Mouse (Mus musculus) hindbrain, embryonic 13.5 days (tissue): ENCODE data around the gene Dzip1. TPM values are rescaled to one million over a fixed set of nuclear protein-coding genes. Genes with fewer than 3 reads are reported as not detected.

Experiments used
- ATAC-seq: fragments of 200-750 bp; cut with Nextera tagmentation; 2 replicates; pipeline ENCODE4 v1.8.0; 2017; ENCODE audit warnings: moderate TSS enrichment; ENCODE audit not compliant: low FRiP score
- H3K27ac ChIP-seq: fragments of 300-500 bp; sonication (generic); 2 replicates; pipeline ENCODE4 v1.5.1; 2015; ENCODE audit warnings: inconsistent platforms, mild to moderate bottlenecking, moderate library complexity
- H3K27me3 ChIP-seq: fragments of 300-500 bp; sonication (generic); 2 replicates; pipeline ENCODE4 v1.6.1; 2015; ENCODE audit warnings: mild to moderate bottlenecking, inconsistent platforms
- H3K36me3 ChIP-seq: fragments of 300-500 bp; sonication (generic); 2 replicates; pipeline ENCODE4 v1.6.1; 2015; ENCODE audit warnings: mild to moderate bottlenecking, inconsistent platforms
- H3K4me1 ChIP-seq: fragments of 300-500 bp; sonication (generic); replicated peaks from 2 replicates; pipeline ENCODE4 v1.6.1; 2015; ENCODE audit warnings: inconsistent platforms
- H3K4me2 ChIP-seq: fragments of 300-500 bp; sonication (generic); 2 replicates; pipeline ENCODE4 v1.6.1; 2015; ENCODE audit warnings: inconsistent platforms, mild to moderate bottlenecking, moderate library complexity
- H3K4me3 ChIP-seq: fragments of 300-500 bp; sonication (generic); 2 replicates; pipeline ENCODE4 v1.5.1; 2015; ENCODE audit warnings: mild to moderate bottlenecking, inconsistent platforms
- H3K9ac ChIP-seq: fragments of 300-500 bp; sonication (generic); 2 replicates; pipeline ENCODE4 v1.6.1; 2015; ENCODE audit warnings: mild to moderate bottlenecking, inconsistent platforms
- H3K9me3 ChIP-seq: fragments of 300-500 bp; sonication (generic); 2 replicates; pipeline ENCODE4 v1.6.1; 2016; ENCODE audit warnings: inconsistent platforms
- WGBS: fragments of 180-500 bp; shearing (Covaris S2); methylation state at CpG from one replicate; pipeline ENCODE4 v1.1.7; 2015; 5-methylcytosine and 5-hydroxymethylcytosine counted together
- polyA plus RNA-seq: library from polyadenylated mRNA; unstranded; fragments of >200 nt; fragmentation: Nextera tagmentation; extraction: Ambion mirVana; gene quantifications from 2 replicates; pipeline ENCODE4 v1.2.1, GENCODE M21; 2015

Dzip1 gene
- polyA plus RNA-seq, 1 experiment from 2014 or later, result 56.3 TPM

DNA sequence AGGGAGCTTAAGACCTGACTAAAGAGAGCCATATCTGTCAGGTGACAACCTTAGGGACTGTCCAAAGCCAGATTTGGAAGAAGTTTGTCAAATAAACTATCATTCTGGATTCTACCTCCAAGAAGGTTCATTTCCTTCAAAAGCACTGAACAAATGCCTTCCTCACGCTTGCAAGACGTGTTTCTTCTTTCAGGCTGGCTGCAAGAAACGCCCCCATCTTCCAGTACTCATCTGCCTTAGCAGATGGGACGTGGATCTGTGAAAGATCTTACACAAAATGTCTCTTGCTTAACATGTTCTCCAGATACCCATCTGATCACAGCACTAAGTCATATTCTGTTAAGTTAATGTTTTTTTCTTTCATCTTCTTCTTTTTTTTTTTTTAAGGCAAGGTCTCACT, 35.2 kb downstream of the Dzip1 start:
- 89% methylated on average over 4 of the region's 4 CpGs for WGBS
- no peak overlapping the region for H3K9ac ChIP-seq
- H3K9me3 ChIP-seq, result no peaks in the 10 kb centered on the region
- H3K4me2 ChIP-seq, result no peak overlapping the region
- no peak overlapping the region for H3K27ac ChIP-seq
- peaks cover 90% of the 10 kb centered on the region for H3K36me3 ChIP-seq
- ATAC-seq, result no peak
- no peak overlapping the region for H3K4me3 ChIP-seq
- no peaks in the 10 kb centered on the region for H3K27me3 ChIP-seq
- no peaks in the 10 kb centered on the region for H3K4me1 ChIP-seq

DNA sequence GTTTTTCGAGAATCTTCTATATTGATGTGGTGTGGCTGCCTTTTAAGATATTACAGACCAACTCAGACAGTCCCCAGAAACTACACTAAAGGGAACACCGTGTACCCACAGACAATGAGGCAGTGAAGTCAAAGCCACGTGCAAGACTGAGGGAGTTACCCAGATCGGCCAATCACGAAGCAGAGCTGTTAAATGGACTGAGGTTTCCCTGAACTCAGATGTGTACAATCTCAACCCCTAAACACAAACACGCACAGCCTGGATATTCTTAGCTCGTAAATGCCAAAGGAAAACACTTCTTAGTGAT, 41.1 kb downstream of the Dzip1 start:
- no peaks in the 10 kb centered on the region for H3K4me1 ChIP-seq
- ATAC-seq, result no peak
- 85% methylated on average over 7 of the region's 7 CpGs for WGBS
- H3K4me3 ChIP-seq, result no peak overlapping the region
- no peak overlapping the region for H3K27ac ChIP-seq
- H3K36me3 ChIP-seq, result peaks cover 93% of the 10 kb centered on the region
- H3K27me3 ChIP-seq, result no peaks in the 10 kb centered on the region
- no peak overlapping the region for H3K9ac ChIP-seq
- no peaks in the 10 kb centered on the region for H3K9me3 ChIP-seq
- no peak overlapping the region for H3K4me2 ChIP-seq

DNA sequence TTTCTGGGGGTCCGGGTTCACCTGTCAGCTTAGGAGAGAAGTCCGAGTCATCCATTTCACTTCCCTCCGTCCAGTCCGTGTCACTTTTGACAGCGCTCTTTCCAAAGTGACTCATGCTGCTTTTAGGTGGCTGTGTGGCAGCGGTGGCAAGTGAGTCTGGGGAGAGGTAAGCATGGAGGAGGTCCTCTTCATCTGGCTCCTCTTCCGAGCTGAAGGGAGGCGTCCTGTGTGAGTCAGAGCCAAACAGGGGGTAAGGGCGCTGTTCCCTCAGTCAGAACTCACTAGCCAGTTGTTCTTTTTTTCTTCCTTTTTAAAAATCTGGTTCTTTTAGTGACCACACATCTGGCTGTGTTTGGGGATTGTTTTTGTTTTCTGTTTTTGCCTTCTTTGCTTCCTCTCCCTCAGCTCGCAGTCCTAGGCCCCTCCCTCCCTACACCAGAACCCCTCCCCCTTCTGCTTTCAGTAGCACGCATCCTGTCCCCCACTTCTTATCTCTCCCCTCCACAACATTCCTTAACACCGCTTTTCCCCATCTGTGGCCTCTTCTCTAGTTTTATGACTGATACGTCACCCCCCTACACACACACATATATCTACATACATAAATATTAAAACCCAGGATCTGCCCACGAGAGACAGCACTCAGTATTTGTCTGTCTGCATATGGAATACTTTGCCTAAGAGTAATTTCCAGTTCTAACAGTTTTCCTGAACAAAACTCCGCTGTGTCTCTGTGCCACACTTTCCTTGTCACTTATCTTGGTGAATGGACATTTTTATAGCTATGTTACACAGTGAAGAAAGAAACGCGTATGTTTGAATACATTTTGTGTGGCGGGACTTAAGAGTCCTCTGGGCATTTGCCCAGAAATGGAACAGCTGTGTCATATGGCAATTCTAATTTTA, 41.7 kb downstream of the Dzip1 start:
- Histone ChIP-seq H3K4me1 (no peaks in the 10 kb centered on the region), H3K9ac (no peak overlapping the region), H3K4me2 (no peak overlapping the region), H3K4me3 (no peak overlapping the region), H3K27ac (no peak overlapping the region), H3K36me3 (peaks cover 93% of the 10 kb centered on the region), H3K9me3 (no peaks in the 10 kb centered on the region), H3K27me3 (no peaks in the 10 kb centered on the region)
- WGBS, result 84% methylated on average over 18 of the region's 18 CpGs
- ATAC-seq, result no peak

DNA sequence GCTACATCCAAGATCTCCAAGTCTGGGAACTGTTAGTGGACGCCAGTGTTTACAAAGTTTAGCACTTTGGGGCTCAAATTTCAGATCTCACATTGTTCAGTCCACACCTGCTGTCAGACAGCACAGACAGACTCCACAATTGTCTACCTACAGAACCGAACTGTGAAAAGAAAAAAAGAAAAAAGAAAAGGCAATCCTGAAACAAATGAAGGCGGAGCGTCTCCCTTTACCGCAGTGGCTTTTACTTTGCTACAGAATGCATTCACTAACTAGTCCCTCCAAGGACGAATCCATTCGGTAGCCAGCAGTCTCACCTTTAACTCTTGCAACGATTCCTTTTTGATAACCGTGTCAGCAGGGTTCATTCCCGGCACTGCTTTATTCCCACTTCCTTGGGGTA, 44.6 kb downstream of the Dzip1 start:
- H3K9me3 ChIP-seq, result no peaks in the 10 kb centered on the region
- no peak overlapping the region for H3K27ac ChIP-seq
- H3K4me1 ChIP-seq, result no peaks in the 10 kb centered on the region
- H3K27me3 ChIP-seq, result no peaks in the 10 kb centered on the region
- peaks cover 89% of the 10 kb centered on the region for H3K36me3 ChIP-seq
- no peak overlapping the region for H3K4me2 ChIP-seq
- H3K9ac ChIP-seq, result no peak overlapping the region
- no peak overlapping the region for H3K4me3 ChIP-seq
- no peak for ATAC-seq
- 85% methylated on average over 10 of the region's 10 CpGs for WGBS

DNA sequence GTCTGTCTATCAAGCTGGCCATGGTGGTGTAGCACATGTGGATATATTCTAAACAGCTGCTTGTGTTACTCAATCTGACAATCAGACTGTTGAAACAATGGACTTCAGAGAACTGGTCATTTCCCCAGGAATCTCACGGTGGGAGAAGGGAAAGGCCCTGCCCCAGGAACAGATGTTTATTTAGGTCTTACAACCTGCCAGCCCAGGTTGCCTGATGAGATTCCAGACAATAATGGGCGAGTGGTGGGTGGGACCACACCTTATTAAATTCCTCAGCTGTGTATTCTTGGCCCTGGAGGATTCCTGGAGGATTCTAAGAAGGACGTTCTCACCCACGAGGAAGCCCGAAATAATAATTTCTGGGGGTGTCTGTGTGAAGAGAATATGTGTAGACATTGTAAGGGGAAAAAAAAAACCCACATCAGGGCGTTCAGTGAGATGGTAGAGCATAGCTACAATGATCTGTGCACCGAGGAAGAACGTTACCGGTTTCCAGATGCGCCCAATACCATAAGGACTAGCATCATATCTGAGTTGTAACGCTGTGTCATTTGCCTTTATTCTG, 46.8 kb downstream of the Dzip1 start:
- H3K27me3 ChIP-seq, result no peaks in the 10 kb centered on the region
- no peak for ATAC-seq
- 89% methylated on average over 11 of the region's 11 CpGs for WGBS

DNA sequence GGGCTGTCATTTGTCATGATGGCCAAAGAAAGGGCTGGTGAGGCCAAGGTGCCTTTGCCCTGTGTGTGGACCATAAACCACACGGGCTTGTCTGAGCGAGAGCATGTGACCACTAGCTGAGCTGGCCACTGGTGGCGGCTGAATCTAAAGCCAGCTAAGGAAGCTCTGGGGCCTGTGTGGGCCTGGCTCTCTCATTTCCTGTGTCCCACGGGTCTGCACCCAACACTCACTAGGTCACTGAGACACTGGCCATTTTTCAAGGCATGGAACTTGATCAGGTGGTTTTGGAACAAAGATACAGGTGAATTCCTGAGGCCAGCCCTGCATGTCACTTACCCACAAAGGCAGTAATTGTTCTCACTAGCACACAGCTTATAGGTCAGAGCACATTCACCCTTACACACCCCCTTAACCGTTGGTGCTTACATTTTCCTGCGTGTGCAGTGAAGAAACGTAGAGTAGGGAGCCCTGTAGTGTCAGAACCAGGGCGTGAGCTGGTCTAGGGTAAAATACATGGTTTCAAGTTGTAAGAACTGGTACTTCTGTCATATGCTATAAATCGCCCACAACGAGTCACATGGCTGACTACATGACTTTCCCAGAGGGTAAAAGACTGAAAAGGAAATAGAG, 50.4 kb downstream of the Dzip1 start:
- 87% methylated on average over 10 of the region's 10 CpGs for WGBS
- no peak for ATAC-seq

More for the DNA sequence above, 46.8 kb downstream of the Dzip1 start:
- H3K9ac ChIP-seq, result no peak overlapping the region
- no peaks in the 10 kb centered on the region for H3K9me3 ChIP-seq
- H3K4me2 ChIP-seq, result no peak overlapping the region
- H3K27ac ChIP-seq, result no peak overlapping the region
- no peaks in the 10 kb centered on the region for H3K4me1 ChIP-seq
- H3K36me3 ChIP-seq, result peaks cover 85% of the 10 kb centered on the region
- H3K4me3 ChIP-seq, result no peak overlapping the region

DNA sequence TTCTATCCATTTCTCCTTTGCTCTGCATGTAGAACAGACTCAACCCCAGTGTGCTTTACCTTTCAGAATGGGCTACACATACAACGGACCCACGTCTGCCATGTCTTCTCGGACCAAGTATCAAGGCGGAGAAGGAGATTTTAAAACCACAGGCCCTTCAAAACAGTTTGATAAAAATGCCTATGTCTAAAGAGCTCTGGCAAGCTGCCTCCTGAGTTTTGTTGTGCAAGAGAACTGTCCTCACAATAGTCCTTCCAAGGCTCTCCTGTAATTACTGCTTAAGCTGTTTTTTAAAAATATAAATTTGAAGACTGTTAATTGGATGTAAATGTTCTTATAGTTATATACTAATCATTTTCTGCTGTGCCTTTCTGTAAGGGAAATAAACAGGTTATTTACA, 51.1 kb downstream of the Dzip1 start:
- no peak for ATAC-seq
- H3K27ac ChIP-seq, result no peak overlapping the region
- 95% methylated on average over 4 of the region's 4 CpGs for WGBS
- no peak overlapping the region for H3K4me2 ChIP-seq
- no peak overlapping the region for H3K9ac ChIP-seq
- H3K27me3 ChIP-seq, result no peaks in the 10 kb centered on the region
- no peak overlapping the region for H3K4me3 ChIP-seq
- H3K36me3 ChIP-seq, result peaks cover 72% of the 10 kb centered on the region
- no peaks in the 10 kb centered on the region for H3K4me1 ChIP-seq
- H3K9me3 ChIP-seq, result no peaks in the 10 kb centered on the region

More for the DNA sequence above, 50.4 kb downstream of the Dzip1 start:
- Histone ChIP-seq H3K36me3 (peaks cover 79% of the 10 kb centered on the region), H3K9me3 (no peaks in the 10 kb centered on the region), H3K9ac (no peak overlapping the region), H3K4me1 (no peaks in the 10 kb centered on the region), H3K27me3 (no peaks in the 10 kb centered on the region), H3K27ac (no peak overlapping the region), H3K4me3 (no peak overlapping the region), H3K4me2 (no peak overlapping the region)

DNA sequence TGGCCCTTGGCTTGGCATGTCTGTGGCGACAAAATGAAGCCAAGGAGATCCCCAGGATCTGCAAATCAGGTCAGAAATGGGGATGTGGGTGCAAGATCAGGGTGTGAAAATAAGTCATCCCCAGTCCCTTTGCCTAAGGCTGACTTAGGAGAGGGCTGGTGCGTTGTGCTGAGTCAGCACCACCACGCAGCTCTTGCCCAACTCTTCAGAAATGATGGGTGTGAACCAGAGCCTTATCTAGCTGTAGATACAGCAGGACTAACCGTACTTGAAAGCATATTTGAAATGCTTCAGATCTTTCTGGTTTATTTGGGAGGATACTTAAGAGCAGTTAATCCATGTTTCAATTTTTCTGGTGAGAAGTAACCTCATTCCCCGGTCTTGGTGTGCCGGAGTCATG, 55.5 kb downstream of the Dzip1 start:
- H3K9me3 ChIP-seq, result no peaks in the 10 kb centered on the region
- 94% methylated on average over 6 of the region's 6 CpGs for WGBS
- no peak overlapping the region for H3K9ac ChIP-seq
- no peak overlapping the region for H3K27ac ChIP-seq
- H3K36me3 ChIP-seq, result peaks cover 33% of the 10 kb centered on the region
- H3K4me3 ChIP-seq, result no peak overlapping the region
- no peak for ATAC-seq
- H3K4me1 ChIP-seq, result peaks cover 5% of the 10 kb centered on the region; the same call in 1 of the 2 replicates
- no peaks in the 10 kb centered on the region for H3K27me3 ChIP-seq
- H3K4me2 ChIP-seq, result no peak overlapping the region

DNA sequence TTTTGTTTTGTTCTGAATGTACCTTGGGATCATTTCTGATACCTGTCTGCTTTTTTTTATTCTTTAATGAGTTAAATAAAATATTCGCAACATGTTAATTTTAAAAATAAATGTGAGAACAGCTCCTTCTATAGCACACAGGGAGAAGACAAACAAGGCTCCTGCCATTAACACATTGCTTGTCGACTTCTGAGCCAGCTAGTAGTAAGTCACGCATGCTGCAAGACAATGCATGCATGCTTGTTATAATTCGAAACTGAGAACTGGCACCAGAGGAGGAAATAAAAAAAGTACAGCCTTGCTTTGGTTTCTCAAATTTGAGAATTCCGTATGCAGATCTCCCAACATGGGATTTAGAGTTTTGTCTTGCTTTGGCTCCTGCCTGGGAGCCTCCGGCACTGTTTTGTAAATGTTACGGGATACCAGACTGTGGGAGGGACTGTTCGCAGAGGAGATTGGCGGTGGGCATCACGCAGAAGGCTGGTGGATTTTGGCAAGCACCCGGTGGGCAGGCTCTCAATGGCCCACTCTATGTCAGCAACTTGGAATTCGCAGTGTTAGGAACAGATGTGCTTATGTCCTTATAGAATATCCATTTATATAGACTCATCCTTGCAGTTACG, 57.0 kb downstream of the Dzip1 start:
- Histone ChIP-seq H3K4me3 (no peak overlapping the region), H3K9me3 (no peaks in the 10 kb centered on the region), H3K27me3 (no peaks in the 10 kb centered on the region), H3K9ac (no peak overlapping the region), H3K4me2 (no peak overlapping the region), H3K36me3 (peaks cover 21% of the 10 kb centered on the region), H3K4me1 (peaks cover 5% of the 10 kb centered on the region; the same call in 1 of the 2 replicates), H3K27ac (no peak overlapping the region)
- 77% methylated on average over 13 of the region's 13 CpGs for WGBS
- no peak for ATAC-seq

DNA sequence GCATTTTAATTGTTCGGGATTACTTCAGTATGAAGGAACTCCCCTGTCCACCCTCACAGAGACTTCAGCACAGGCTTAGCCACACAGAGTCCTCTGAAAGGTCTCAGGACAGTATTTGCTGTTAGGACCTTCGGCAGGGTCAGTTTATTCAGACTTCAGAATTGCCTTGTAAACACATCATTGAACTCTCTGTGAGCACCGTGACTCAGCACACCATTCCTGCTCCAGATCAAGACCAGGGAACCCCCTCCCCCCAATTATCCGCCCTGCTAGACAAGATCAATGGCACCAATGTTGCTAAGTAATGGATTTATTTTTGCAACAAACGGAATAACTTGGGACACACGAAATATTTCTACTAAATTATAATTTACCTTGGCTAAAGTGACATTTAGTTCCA, 57.9 kb downstream of the Dzip1 start:
- no peak for ATAC-seq
- H3K27me3 ChIP-seq, result no peaks in the 10 kb centered on the region
- no peak overlapping the region for H3K27ac ChIP-seq
- H3K9ac ChIP-seq, result no peak overlapping the region
- peaks cover 5% of the 10 kb centered on the region; the same call in 1 of the 2 replicates for H3K4me1 ChIP-seq
- H3K4me2 ChIP-seq, result no peak overlapping the region
- H3K9me3 ChIP-seq, result no peaks in the 10 kb centered on the region
- H3K4me3 ChIP-seq, result no peak overlapping the region
- H3K36me3 ChIP-seq, result peaks cover 13% of the 10 kb centered on the region
- WGBS, result 58% methylated on average over 6 of the region's 6 CpGs

DNA sequence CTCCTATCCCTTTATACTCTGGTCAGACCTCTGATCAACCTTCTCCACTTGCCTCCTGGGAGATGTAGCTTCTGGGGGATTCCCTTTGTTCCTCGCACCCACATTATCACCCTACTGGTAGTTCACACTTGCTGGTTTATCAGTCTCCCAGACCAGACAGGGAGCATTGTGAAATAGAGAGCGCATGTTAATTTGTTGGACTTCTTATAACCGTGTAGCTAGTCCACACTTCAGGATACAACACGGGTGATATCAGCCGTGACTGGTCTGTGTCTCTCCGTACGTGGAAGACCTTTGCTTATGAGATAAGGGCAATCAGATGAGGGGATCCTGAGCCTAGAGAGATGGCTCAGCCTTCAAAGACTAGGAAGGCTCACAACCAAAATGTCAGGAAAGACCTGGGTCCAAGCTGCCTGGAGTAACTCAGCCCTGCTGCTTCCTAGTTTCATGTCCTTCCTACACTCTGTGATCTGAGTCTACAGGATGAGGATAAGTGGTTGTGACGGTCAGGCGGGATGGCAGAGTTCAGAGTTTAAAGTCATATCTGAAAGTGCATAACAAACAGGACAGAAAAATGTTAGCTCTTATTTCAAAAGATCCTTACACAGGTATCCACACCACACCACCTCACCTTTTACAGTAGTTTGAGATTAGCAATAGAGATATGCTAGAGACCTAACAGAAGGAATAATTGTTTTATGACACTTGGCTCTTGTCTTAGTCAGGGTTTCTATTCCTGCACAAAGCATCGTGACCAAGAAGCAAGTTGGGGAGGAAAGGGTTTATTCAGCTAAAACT, 59.0 kb downstream of the Dzip1 start:
- Histone ChIP-seq H3K27ac (no peak overlapping the region), H3K4me1 (peaks cover 5% of the 10 kb centered on the region; the same call in 1 of the 2 replicates), H3K9me3 (no peaks in the 10 kb centered on the region), H3K4me2 (no peak overlapping the region), H3K36me3 (peaks cover 3% of the 10 kb centered on the region; the same call in 1 of the 2 replicates), H3K4me3 (no peak overlapping the region), H3K27me3 (no peaks in the 10 kb centered on the region), H3K9ac (no peak overlapping the region)
- 94% methylated on average over 10 of the region's 10 CpGs for WGBS
- ATAC-seq, result no peak

DNA sequence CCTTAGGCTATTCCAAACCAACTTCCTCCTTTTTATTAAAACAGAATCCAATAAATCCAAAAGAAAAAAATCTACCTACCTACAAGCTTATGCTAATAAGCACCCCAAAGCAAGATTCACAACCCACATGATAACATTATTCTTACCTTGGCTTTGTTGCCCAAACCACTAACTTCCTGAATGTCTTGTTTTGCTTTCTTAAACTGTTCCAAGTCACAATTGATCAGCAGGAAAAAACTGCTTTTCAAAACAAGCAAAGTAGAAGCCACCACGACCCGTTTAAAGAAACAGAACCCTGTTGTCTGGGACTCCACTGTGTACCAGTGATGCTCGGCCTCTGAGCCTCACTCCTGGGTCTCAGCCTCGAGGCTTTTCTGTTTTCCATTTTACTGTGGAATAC, 60.4 kb downstream of the Dzip1 start:
- no peak for ATAC-seq
- H3K4me2 ChIP-seq, result no peak overlapping the region
- no peaks in the 10 kb centered on the region for H3K36me3 ChIP-seq
- H3K4me1 ChIP-seq, result peaks cover 5% of the 10 kb centered on the region; the same call in 1 of the 2 replicates
- H3K27me3 ChIP-seq, result no peaks in the 10 kb centered on the region
- no peak overlapping the region for H3K9ac ChIP-seq
- WGBS, result 71% methylated on average over 4 of the region's 4 CpGs
- no peak overlapping the region for H3K27ac ChIP-seq
- no peaks in the 10 kb centered on the region for H3K9me3 ChIP-seq
- no peak overlapping the region for H3K4me3 ChIP-seq
